Mouse (Mus musculus): Measurements from ENCODE around the gene Acot10.

Gene Acot10

DNA sequence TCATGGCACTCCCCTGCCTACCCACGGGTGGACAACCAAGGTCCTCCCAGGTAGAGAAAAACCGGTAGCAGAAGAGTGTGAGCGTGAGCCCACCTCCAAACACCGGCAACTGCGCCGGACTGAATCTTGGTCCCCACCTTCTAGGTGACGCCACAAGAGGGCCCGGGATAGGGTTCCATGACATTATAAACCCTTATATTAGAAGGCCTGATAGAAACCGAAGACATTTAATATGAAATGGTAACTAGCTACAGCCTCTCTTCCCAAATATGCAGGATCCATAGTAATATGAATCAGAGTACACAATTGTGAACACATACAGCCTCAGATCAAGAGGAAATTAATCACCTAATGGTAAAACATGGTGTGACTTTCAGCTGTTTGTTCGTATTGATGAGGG lies at the start of gene Acot10:
TSS of gene Acot10 (minus strand) at position 101 of the 400 bp plus-strand sequence.
- no peak for TF ChIP-seq GATA4 (IDR thresholded peaks at IDR 0.05; ENCODE audit: insufficient replicate concordance, low read length)

GRCm38 (mm10) chr15:20711859-20712258 lies 45.3 kb upstream of the Acot10 start:
- TF ChIP-seq GATA4 (IDR thresholded peaks at IDR 0.05; ENCODE audit: insufficient replicate concordance, low read length): no peak

GRCm38 (mm10) chr15:20696229-20696628 lies 29.7 kb upstream of the Acot10 start:
- TF ChIP-seq GATA4 (IDR thresholded peaks at IDR 0.05; ENCODE audit: insufficient replicate concordance, low read length): no peak

DNA sequence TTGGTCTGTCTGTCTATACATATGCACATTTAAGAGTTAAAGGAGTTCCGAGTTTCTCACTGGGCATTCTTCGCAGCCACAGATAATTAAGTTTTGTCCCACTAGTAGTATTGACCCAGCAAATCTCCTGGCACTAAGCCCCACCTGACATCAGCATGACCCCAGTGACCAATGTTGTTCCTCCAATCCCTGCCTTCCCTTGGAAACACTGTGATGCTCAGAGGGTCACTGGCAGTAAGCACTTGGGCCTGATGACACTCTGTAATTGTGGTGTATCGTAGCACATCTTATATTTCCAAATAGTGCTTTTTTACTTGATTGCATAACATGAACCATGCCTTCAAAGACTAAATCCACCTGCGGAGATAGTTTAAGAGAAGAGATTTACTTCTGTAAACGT lies 17.6 kb upstream of the Acot10 start:
- no peak for TF ChIP-seq GATA4 (IDR thresholded peaks at IDR 0.05; ENCODE audit: insufficient replicate concordance, low read length)

GRCm38 (mm10) chr15:20682719-20683118 lies 16.2 kb upstream of the Acot10 start:
- TF ChIP-seq GATA4 (IDR thresholded peaks at IDR 0.05; ENCODE audit: insufficient replicate concordance, low read length): no peak

DNA sequence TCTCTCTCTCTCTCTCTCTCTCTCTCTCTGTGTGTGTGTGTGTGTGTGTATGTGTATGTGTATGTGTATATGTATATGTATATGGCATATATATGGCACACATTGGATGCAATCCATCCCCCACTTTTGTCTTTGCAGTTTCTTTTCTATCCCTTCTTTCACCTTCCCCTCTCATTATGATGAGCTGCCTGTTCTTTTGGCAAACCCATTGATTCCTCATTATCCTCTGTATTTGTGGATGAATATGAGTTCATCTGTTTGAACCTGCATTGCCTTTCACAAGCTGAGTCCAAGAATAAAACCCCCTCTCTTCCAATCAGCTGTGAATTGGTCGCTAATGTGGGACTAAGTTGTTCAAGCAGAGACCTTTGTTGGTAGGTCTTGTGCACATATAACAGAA lies 1.4 kb upstream of the Acot10 start:
- TF ChIP-seq GATA4 (IDR thresholded peaks at IDR 0.05; ENCODE audit: insufficient replicate concordance, low read length): no peak

GRCm38 (mm10) chr15:20667350-20667749 lies 800 bp upstream of the Acot10 start:
- no peak for TF ChIP-seq GATA4 (IDR thresholded peaks at IDR 0.05; ENCODE audit: insufficient replicate concordance, low read length)

- TF ChIP-seq GATA4 (IDR thresholded peaks at IDR 0.05; ENCODE audit: insufficient replicate concordance, low read length): no peak
These were observed 6.3 kb downstream of the Acot10 start for GRCm38 (mm10) chr15:20660221-20660620.

- TF ChIP-seq GATA4 (IDR thresholded peaks at IDR 0.05; ENCODE audit: insufficient replicate concordance, low read length): no peak
These were observed 23.6 kb downstream of the Acot10 start for GRCm38 (mm10) chr15:20642905-20643414.

GRCm38 (mm10) chr15:20639155-20639554 lies 27.4 kb downstream of the Acot10 start:
- no peak for TF ChIP-seq GATA4 (IDR thresholded peaks at IDR 0.05; ENCODE audit: insufficient replicate concordance, low read length)

- no peak for TF ChIP-seq GATA4 (IDR thresholded peaks at IDR 0.05; ENCODE audit: insufficient replicate concordance, low read length)
These were observed 32.0 kb downstream of the Acot10 start for GRCm38 (mm10) chr15:20634593-20634992.
